Mouse (Mus musculus): ENCODE results near the gene Rhog. TPM values are rescaled to one million over a fixed set of nuclear protein-coding genes. Genes with fewer than 3 reads are reported as not detected.

Rhog gene
- polyA plus RNA-seq (2014; fragmentation: Nextera tagmentation; extraction: Ambion mirVana), result 48.6 and 51.0 TPM in 2 replicates

GRCm38 (mm10) chr7:102255954-102256353, at the start of gene Rhog:
Rhog (minus strand) TSS chr7:102256054.
- no peak within 1 kb of the TSS for H3K9ac ChIP-seq (replicated peaks; ENCODE audit: low read length)
- H3K36me3 ChIP-seq (replicated peaks; ENCODE audit: control insufficient read depth, insufficient read depth, low read depth, low read length), result no peaks in the 10 kb centered on the region
- DNase-seq (ENCODE audit: low spot score) (no peak), ATAC-seq (replicated peaks; ENCODE audit: insufficient number of reproducible peaks, low FRiP score, low TSS enrichment, low read depth) (no peak)
- H3K4me3 ChIP-seq (ENCODE audit: low read depth, low read length), result no peak within 1 kb of the TSS
- H3K27me3 ChIP-seq (ENCODE audit: control insufficient read depth, insufficient read depth, low read length), result no peaks in the 10 kb centered on the region
- WGBS, result 82% methylated on average over 3 of the region's 3 CpGs
- no peaks in the 10 kb centered on the region for H3K9me3 ChIP-seq (replicated peaks; ENCODE audit: control insufficient read depth, low read length)
- no peak within 1 kb of the TSS for H3K4me2 ChIP-seq (ENCODE audit: low read depth, low read length)
- no peak within 1 kb of the TSS for H3K27ac ChIP-seq (replicated peaks; ENCODE audit: low read depth, low read length)
- no peaks in the 10 kb centered on the region for H3K4me1 ChIP-seq (ENCODE audit: control insufficient read depth, insufficient read depth, low read length)

GRCm38 (mm10) chr7:102305596-102305995, 49.7 kb upstream of the Rhog start:
- Histone ChIP-seq H3K4me1 (ENCODE audit: control insufficient read depth, insufficient read depth, low read length) (no peaks in the 10 kb centered on the region), H3K4me3 (ENCODE audit: low read depth, low read length) (no peak overlapping the region), H3K27me3 (ENCODE audit: control insufficient read depth, insufficient read depth, low read length) (no peaks in the 10 kb centered on the region), H3K9ac (replicated peaks; ENCODE audit: low read length) (no peak overlapping the region), H3K27ac (replicated peaks; ENCODE audit: low read depth, low read length) (no peak overlapping the region), H3K36me3 (replicated peaks; ENCODE audit: control insufficient read depth, insufficient read depth, low read depth, low read length) (no peaks in the 10 kb centered on the region), H3K4me2 (ENCODE audit: low read depth, low read length) (no peak overlapping the region), H3K9me3 (replicated peaks; ENCODE audit: control insufficient read depth, low read length) (no peaks in the 10 kb centered on the region)
- no peak for ATAC-seq (replicated peaks; ENCODE audit: insufficient number of reproducible peaks, low FRiP score, low TSS enrichment, low read depth)
- WGBS, result 85% methylated on average over 2 of the region's 2 CpGs
- DNase-seq (ENCODE audit: low spot score), result no peak

GRCm38 (mm10) chr7:102302471-102302870, 46.6 kb upstream of the Rhog start:
- 93% methylated on average over 4 of the region's 4 CpGs for WGBS
- H3K4me3 ChIP-seq (ENCODE audit: low read depth, low read length), result no peak overlapping the region
- no peak overlapping the region for H3K27ac ChIP-seq (replicated peaks; ENCODE audit: low read depth, low read length)

GRCm38 (mm10) chr7:102300761-102301160, 44.9 kb upstream of the Rhog start:
- Histone ChIP-seq H3K27me3 (ENCODE audit: control insufficient read depth, insufficient read depth, low read length) (no peaks in the 10 kb centered on the region), H3K4me2 (ENCODE audit: low read depth, low read length) (no peak overlapping the region), H3K36me3 (replicated peaks; ENCODE audit: control insufficient read depth, insufficient read depth, low read depth, low read length) (no peaks in the 10 kb centered on the region), H3K9me3 (replicated peaks; ENCODE audit: control insufficient read depth, low read length) (no peaks in the 10 kb centered on the region), H3K27ac (replicated peaks; ENCODE audit: low read depth, low read length) (no peak overlapping the region), H3K9ac (replicated peaks; ENCODE audit: low read length) (no peak overlapping the region), H3K4me3 (ENCODE audit: low read depth, low read length) (no peak overlapping the region), H3K4me1 (ENCODE audit: control insufficient read depth, insufficient read depth, low read length) (no peaks in the 10 kb centered on the region)
- no peak for ATAC-seq (replicated peaks; ENCODE audit: insufficient number of reproducible peaks, low FRiP score, low TSS enrichment, low read depth)
- no peak for DNase-seq (ENCODE audit: low spot score)
- WGBS, result 73% methylated on average over 1 of the region's 1 CpGs

More at GRCm38 (mm10) chr7:102302471-102302870, 46.6 kb upstream of the Rhog start:
- DNase-seq (ENCODE audit: low spot score), result no peak
- H3K36me3 ChIP-seq (replicated peaks; ENCODE audit: control insufficient read depth, insufficient read depth, low read depth, low read length), result no peaks in the 10 kb centered on the region
- H3K27me3 ChIP-seq (ENCODE audit: control insufficient read depth, insufficient read depth, low read length), result no peaks in the 10 kb centered on the region
- no peak for ATAC-seq (replicated peaks; ENCODE audit: insufficient number of reproducible peaks, low FRiP score, low TSS enrichment, low read depth)
- H3K9me3 ChIP-seq (replicated peaks; ENCODE audit: control insufficient read depth, low read length), result no peaks in the 10 kb centered on the region
- no peaks in the 10 kb centered on the region for H3K4me1 ChIP-seq (ENCODE audit: control insufficient read depth, insufficient read depth, low read length)
- H3K4me2 ChIP-seq (ENCODE audit: low read depth, low read length), result no peak overlapping the region
- H3K9ac ChIP-seq (replicated peaks; ENCODE audit: low read length), result no peak overlapping the region

GRCm38 (mm10) chr7:102293234-102293633, 37.4 kb upstream of the Rhog start:
- H3K9ac ChIP-seq (replicated peaks; ENCODE audit: low read length), result no peak overlapping the region
- no peaks in the 10 kb centered on the region for H3K4me1 ChIP-seq (ENCODE audit: control insufficient read depth, insufficient read depth, low read length)
- 23% methylated on average over 2 of the region's 2 CpGs for WGBS
- no peak overlapping the region for H3K4me3 ChIP-seq (ENCODE audit: low read depth, low read length)
- H3K27ac ChIP-seq (replicated peaks; ENCODE audit: low read depth, low read length), result no peak overlapping the region
- ATAC-seq (replicated peaks; ENCODE audit: insufficient number of reproducible peaks, low FRiP score, low TSS enrichment, low read depth) (no peak), DNase-seq (ENCODE audit: low spot score) (peak; percentile 15)
- H3K36me3 ChIP-seq (replicated peaks; ENCODE audit: control insufficient read depth, insufficient read depth, low read depth, low read length), result no peaks in the 10 kb centered on the region
- H3K27me3 ChIP-seq (ENCODE audit: control insufficient read depth, insufficient read depth, low read length), result no peaks in the 10 kb centered on the region
- H3K4me2 ChIP-seq (ENCODE audit: low read depth, low read length), result no peak overlapping the region
- H3K9me3 ChIP-seq (replicated peaks; ENCODE audit: control insufficient read depth, low read length), result no peaks in the 10 kb centered on the region

- Histone ChIP-seq H3K4me1 (ENCODE audit: control insufficient read depth, insufficient read depth, low read length) (no peaks in the 10 kb centered on the region), H3K4me3 (ENCODE audit: low read depth, low read length) (no peak overlapping the region), H3K9me3 (replicated peaks; ENCODE audit: control insufficient read depth, low read length) (no peaks in the 10 kb centered on the region), H3K36me3 (replicated peaks; ENCODE audit: control insufficient read depth, insufficient read depth, low read depth, low read length) (no peaks in the 10 kb centered on the region), H3K27me3 (ENCODE audit: control insufficient read depth, insufficient read depth, low read length) (no peaks in the 10 kb centered on the region), H3K9ac (replicated peaks; ENCODE audit: low read length) (no peak overlapping the region), H3K27ac (replicated peaks; ENCODE audit: low read depth, low read length) (no peak overlapping the region), H3K4me2 (ENCODE audit: low read depth, low read length) (no peak overlapping the region)
- ATAC-seq (replicated peaks; ENCODE audit: insufficient number of reproducible peaks, low FRiP score, low TSS enrichment, low read depth) (no peak), DNase-seq (ENCODE audit: low spot score) (no peak)
- 96% methylated on average over 3 of the region's 3 CpGs for WGBS
These were observed 36.4 kb upstream of the Rhog start for GRCm38 (mm10) chr7:102292228-102292627.

- H3K4me3 ChIP-seq (ENCODE audit: low read depth, low read length), result no peak overlapping the region
- ATAC-seq (replicated peaks; ENCODE audit: insufficient number of reproducible peaks, low FRiP score, low TSS enrichment, low read depth) (no peak), DNase-seq (ENCODE audit: low spot score) (no peak)
- H3K9ac ChIP-seq (replicated peaks; ENCODE audit: low read length), result no peak overlapping the region
- WGBS, result 71% methylated on average over 6 of the region's 6 CpGs
- no peak overlapping the region for H3K4me2 ChIP-seq (ENCODE audit: low read depth, low read length)
- H3K9me3 ChIP-seq (replicated peaks; ENCODE audit: control insufficient read depth, low read length), result no peaks in the 10 kb centered on the region
- no peaks in the 10 kb centered on the region for H3K27me3 ChIP-seq (ENCODE audit: control insufficient read depth, insufficient read depth, low read length)
- no peak overlapping the region for H3K27ac ChIP-seq (replicated peaks; ENCODE audit: low read depth, low read length)
- no peaks in the 10 kb centered on the region for H3K36me3 ChIP-seq (replicated peaks; ENCODE audit: control insufficient read depth, insufficient read depth, low read depth, low read length)
- no peaks in the 10 kb centered on the region for H3K4me1 ChIP-seq (ENCODE audit: control insufficient read depth, insufficient read depth, low read length)
These were observed 33.6 kb upstream of the Rhog start for GRCm38 (mm10) chr7:102289466-102289865.

GRCm38 (mm10) chr7:102282261-102282660, 26.4 kb upstream of the Rhog start:
- Histone ChIP-seq H3K4me2 (ENCODE audit: low read depth, low read length) (no peak overlapping the region), H3K27me3 (ENCODE audit: control insufficient read depth, insufficient read depth, low read length) (no peaks in the 10 kb centered on the region), H3K9me3 (replicated peaks; ENCODE audit: control insufficient read depth, low read length) (no peaks in the 10 kb centered on the region), H3K27ac (replicated peaks; ENCODE audit: low read depth, low read length) (no peak overlapping the region), H3K9ac (replicated peaks; ENCODE audit: low read length) (no peak overlapping the region), H3K4me3 (ENCODE audit: low read depth, low read length) (no peak overlapping the region), H3K4me1 (ENCODE audit: control insufficient read depth, insufficient read depth, low read length) (no peaks in the 10 kb centered on the region), H3K36me3 (replicated peaks; ENCODE audit: control insufficient read depth, insufficient read depth, low read depth, low read length) (no peaks in the 10 kb centered on the region)
- no peak for ATAC-seq (replicated peaks; ENCODE audit: insufficient number of reproducible peaks, low FRiP score, low TSS enrichment, low read depth)
- no peak for DNase-seq (ENCODE audit: low spot score)
- 80% methylated on average over 5 of the region's 5 CpGs for WGBS

All from embryonic facial prominence, embryonic 11.5 days (tissue).